Mouse (Mus musculus): ENCODE results near the gene Fam151a.
"Not testable (repeated sequence)": the region's sequence is repeated elsewhere in the genome, so short reads cannot be mapped to it uniquely, and the experiment has no call there.

Gene Fam151a

DNA sequence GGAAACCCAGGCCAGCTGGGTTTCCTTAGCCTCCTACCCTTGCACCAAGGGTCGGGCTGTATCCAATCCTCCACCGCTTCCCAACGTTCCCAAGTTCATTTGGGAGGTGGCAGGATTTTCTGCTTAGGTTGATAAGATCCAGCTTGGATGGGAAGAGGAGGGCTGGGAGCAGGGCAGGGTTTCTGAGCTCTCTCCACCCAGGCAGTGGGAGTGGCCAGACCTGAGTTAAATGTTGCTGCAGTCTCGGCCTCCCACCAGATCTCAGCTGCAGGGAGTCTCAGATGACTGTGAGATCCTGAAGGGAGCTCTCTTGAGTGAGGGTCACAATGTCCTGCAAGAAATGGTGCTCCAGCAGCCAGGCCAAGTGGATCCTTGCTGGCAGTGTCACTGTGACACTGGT, at the start of gene Fam151a:
TSS of gene Fam151a (plus strand) at position 254 of the 400 bp plus-strand sequence.
- peak; percentile 67 to 79 for DNase-seq

DNA sequence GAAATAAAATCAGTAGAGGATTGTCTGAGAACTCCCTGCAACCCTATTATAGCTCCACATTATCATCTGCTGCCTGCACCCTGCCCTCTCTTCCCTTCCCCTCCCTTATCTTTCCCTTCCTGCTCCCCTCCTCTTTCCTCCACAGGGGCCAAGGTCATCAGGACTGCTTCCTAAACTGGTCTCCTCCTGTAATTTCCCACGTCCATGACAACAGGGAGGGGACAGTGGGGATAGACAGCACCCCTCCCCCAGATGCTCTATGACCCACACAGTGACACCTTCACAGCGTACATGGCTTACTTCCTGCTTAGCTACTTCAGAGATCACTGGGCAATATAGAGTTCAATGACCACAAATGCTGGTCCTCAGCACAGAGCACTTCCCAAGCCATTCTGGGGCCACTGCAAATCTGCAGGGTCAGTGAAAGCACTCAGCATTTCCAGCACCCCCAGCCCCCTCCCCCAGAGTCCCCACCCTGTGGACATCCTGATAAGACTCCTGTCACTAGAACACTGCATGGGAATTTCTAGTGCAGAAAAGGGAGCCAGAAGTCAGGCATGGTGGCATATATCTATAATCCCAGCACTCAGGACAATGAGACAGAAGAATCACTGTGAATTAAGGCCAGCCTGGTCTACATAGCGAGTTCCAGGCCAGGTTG, 44.9 kb upstream of the Fam151a start:
- no peak for DNase-seq

DNA sequence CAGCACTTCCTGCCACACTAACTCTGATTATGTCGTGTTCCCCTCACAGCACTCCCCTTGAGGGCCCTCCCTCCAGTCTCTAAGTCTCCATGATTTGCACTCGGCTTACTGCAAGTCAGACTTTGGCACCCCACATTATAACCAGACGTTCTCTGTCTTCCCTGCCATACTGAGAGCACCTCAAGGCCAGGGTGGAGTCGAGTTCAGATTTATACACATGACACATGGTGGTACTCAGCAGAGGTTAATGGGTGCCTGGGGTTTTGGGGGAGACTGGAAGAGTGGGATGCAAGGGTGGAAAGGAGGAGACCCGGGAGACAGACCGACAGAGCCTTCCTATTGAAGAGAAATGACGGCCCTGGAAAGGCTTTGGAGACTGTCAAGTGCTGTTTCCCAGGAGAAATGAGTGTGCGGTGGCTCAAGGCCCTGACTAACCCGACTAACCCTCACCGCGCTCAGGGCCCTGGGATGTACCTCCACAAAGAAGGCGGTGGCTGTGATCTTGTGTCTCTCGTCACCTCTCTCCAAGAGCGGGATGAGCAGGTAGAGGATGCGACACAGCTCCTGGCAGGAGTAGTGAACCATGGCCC, 39.8 kb upstream of the Fam151a start:
- DNase-seq, result no peak

DNA sequence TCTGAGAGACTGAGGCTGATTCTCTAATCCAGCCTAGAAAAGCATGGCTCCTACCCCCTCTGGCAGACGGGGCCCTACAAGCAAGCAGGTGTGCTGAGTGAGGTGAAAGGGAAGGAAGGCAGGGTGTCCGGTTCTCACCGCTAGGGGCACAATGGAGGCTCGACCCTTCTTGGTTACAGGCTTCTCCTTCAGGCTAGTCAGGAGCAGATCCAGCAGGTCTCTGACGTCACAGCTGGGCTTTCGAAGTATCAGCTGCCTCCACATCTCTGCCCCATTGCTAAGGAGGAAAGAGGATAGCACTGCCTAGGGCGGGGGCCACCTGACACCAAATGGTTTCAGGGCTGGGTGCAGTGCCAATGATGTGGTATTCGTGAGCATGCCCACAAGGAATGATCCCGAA, 33.7 kb upstream of the Fam151a start:
- DNase-seq, result peak; percentile 69 to 77

DNA sequence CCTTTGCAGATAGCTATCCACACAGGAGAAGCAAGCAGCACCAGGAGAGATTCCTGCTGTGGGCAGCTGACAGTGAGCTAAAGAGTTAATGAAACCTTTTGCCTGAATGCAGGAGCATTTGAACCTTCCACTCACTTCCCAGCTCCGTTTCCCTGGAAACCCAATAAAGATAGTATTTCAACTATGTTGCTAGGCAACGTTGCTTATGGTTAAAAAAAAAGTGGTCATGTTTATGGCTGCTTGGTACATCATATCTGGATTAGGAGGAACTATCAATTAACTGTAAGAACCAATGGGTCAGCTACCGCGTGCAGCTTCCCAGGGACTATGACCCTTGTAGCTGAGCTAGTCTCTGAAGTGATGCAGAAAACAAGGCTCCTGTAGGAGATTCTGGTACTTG, 32.9 kb upstream of the Fam151a start:
- DNase-seq, result no peak

DNA sequence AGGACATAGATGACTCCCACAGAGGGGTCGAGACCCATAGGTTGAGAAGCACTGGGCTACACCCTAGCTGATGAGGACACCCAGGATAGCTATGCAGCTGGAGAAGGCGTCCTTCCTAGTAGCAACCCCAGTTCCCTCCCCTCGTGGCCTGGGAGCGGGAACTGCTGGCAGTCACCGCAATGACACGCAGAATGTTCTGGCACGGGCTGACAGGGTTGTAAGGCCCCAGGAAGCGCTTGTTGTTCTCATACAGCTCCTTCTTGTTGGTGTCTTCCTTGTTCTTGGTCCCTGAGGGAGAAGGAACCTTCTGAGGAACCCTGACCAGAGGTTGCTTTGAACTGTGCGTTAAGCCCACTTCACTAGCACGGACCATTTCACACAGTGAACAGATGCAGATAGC, 29.7 kb upstream of the Fam151a start:
- no peak for DNase-seq

DNA sequence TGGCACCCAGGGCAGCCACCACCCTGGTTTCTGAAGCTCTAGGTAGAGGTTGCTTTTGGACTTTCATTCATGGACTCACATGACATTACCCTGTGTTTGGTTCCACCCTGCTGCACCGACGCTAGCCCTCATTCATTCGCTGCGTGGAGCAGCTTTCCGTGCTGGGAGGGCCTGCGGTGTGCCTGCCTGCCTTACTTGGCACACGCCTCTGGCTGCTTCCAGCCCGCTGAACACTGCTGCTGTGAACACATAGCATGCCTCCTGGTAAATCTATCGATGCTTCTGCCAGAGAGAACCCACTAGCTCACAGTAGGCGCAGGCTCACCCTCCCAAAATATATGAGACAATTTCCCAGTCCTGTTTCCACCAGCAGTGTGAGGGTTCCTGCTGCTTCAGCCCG, 29.3 kb upstream of the Fam151a start:
- peak; percentile 31 to 52 for DNase-seq

DNA sequence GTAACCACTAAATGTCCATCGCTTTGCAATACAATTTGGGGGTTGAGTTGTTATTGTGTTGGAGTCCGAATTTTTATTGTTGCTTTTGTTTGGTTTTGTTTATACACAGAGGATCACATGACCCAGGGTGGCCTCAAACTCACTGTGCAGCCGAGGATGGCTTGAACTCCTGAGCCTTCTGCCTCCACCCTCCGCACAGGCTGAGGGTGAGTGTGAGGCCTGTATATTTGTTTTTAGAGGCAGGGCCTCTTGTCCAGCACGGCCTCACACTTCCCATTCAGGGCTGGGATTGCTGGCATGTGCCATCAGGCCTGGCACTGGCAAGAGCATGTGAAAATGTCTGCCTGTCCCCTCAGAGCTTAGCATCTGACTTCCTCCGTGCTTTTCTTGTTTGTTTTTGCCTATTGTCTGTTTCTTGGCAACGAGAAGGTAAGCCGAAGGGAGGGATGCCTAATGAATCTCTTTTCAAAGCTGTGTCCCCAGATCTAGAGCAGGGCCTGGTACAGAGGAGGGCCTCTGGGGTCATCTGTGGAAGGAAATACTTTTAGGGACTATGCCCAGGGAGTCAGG, 28.5 kb upstream of the Fam151a start:
- no peak for DNase-seq

DNA sequence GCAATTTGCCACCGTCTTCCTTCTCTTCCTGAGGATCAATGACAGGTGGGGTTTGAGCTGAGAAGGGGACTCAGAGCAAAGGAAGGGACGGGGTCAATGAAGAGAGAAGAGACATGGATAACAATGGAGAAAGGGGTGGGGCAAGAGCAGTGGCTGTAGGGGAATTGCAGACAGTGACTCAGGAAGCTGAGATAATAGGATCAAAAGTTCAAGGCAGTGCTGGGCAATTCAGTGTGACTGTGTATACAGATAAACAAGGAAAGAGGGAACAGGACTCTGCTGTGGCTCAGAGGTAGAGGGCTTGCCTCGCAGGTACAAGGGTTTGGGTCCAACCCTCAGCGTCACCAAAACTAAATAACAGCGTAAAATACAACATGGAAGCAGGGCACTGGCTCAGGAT, 25.7 kb upstream of the Fam151a start:
- DNase-seq, result no peak

DNA sequence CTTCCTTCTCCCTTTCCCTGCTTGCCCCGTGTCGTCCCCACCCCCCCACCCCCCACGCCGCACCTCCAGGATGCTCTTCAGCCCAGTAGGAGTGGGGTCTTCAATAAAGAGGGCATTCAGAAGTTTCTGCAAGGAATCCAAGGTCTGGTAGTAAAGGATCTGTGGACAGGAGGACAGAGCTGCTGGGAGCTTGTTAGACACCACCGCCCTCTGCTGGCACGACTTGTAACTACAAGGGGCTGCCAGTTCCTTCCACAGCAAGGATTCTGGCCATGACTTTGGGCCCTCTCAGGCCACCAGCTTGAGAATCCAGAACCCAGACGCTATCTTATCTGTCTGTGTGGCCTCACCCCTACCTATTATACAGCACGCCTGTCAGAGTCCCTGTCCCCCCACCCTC, 25.3 kb upstream of the Fam151a start:
- peak; percentile 91 to 93 for DNase-seq

DNA sequence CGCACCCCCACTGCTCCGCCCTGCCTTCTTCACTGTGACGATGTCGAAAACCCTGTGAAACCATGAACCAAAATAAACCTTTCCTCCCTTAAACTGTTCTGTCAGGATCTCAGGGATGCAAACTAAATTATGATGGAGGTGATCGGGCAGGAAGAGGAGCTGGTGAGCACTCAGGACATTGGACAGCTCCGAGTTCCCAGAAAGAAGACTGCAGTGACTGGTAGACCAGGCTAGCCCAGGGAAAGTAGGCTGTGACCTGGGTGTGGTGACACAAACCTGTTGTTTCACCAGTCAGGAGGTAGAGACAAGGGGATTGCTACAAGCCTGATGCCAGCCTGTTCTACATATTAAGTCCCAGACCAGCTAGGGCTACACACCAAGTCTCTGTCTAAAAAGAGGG, 20.1 kb upstream of the Fam151a start:
- DNase-seq, result no peak

DNA sequence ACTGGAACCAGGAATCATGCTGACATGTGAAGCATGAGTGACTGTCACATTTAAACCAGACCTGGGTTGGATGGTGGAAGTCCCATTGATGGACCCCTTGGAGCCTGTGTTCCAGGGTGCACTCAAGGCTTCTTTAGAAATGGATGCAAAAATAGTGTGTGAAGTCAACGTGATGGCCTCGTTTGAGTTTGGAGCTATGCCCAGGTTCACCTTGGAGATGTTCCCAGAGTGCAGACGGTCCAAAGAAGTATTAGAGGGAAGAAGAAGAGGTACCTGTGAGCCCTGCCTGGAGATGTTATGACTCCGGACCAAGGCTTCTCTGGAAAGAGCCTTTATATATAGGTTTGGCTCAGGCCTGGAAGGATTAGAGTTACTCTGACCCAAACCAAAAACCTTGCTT, 13.1 kb upstream of the Fam151a start:
- no peak for DNase-seq

DNA sequence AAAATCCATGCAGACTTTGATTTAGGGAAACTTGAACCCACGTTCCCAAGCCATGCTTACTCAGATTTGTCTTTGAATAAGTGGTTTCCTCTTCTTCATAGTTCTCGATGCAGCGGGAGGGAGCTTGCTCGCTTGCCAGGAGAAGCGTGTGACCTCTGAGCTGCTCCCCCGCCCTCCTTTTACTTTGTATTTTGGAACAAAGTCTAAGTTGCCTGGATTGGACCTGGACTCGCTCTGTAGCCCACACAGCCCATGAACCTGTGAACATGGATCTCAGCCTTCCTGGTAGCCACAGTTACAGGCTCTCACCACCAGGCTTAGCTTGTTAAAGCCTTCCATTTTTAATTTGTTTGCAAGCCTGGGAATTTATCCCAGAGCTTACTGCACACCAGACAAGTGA, 2.9 kb upstream of the Fam151a start, which contains the start of gene Mroh7:
TSS of gene Mroh7 (minus strand) at position 112 of the 400 bp plus-strand sequence.
- peak; percentile 26 to 61 for DNase-seq

DNA sequence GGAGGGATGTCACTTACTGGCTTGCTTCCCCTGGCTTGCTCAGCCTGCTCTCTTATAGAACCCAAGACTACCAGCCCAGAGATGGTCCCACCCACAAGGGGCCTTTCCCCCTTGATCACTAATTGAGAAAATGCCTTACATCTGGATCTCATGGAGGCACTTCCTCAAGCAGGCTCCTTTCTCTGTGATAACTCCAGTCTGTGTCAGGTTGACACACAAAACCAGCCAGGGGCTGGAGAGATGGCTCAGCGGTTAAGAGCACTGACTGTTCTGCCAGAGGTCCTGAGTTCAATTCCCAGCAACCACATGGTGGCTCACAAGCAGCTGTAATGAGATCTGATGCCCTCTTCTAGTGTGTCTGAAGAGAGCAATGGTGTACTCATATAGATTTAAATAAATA, 3.2 kb downstream of the Fam151a start:
- DNase-seq, result not testable (repeated sequence)

DNA sequence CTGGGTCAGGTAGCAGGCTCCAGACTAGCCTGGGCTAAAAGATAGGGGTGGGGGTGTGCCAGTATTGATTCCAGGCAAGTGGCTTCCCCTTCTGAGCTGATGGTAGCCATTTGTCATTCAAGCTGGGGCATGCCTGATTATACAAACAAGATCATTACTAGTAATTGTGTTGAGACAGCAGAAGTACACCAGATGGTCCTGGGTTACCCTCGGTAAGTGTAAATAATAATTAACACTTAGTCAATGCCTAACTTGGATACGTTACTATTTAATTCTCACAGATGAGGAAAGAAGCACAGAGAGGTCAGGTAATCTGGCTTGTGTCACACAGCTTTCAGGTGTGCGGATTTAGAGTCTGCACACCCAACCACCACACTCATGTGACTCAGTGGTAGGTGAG, 4.2 kb downstream of the Fam151a start:
- DNase-seq, result no peak

DNA sequence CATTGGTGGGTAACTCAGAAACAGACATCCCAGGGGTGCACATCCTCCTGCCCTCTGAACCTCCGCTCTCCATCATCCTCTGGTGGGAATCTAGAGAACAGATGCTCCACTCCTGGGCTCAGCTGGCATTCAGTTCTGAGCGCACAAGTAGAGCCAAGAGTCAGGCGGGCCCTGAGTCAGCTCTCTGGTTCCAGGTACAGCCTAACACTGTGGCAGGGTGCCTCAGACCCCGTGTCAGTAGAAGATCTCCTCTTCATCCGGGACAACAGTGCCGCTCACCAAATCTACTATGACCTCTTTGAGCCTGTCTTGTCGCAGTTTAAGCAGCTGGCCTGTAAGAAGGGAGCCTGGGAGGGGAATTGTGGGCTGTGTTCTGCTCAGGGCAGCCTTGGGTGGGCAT, 12.2 kb downstream of the Fam151a start:
- DNase-seq, result no peak

DNA sequence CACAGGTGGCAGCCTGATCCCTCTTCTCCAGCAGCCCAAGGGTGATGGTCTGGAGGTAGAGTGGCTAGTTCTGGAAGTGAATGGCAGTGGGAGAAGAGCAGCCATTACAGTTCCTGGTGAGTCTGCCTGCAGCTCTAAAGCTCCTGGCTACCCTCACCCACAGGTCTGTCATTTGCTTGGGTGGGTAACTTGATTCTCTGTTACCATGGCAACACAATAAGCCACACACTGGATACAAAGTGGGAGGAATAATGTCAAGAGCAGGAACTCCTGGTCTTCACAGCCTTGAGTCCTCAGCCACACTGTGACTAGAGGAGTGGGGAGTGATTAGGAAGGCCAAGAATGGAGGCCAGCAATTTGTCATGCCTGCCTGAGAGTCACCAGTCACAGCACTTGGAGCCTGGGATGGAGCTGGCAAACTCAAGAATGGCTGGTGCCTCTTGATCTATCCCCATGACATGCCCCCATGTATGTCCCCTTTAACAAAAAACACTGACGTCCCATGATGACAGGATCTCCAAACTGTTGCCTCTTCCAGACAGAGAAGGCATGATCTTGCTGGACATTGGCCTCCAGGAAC, 13.4 kb downstream of the Fam151a start:
- DNase-seq, result no peak

DNA sequence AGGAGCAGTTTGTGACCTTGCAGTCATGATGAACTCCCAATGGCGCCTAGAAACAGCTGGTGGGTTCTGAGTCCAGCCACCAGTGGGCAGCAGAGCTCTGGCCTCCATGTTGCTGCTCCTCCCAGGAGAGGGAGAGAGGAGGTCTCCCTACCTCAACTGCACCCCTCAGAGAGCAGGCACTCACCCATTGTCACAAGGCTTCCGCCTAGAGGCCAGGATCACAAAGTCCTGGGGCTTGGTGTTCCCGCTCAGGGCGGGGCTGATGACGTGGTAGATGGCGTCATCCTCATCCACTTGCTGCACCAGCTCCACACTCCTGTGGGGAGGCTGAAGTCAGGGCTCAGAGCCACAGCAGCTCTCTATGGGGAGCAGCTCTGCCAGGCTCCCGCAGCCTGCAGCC, 16.0 kb downstream of the Fam151a start:
- DNase-seq, result peak; percentile 81 to 87

DNA sequence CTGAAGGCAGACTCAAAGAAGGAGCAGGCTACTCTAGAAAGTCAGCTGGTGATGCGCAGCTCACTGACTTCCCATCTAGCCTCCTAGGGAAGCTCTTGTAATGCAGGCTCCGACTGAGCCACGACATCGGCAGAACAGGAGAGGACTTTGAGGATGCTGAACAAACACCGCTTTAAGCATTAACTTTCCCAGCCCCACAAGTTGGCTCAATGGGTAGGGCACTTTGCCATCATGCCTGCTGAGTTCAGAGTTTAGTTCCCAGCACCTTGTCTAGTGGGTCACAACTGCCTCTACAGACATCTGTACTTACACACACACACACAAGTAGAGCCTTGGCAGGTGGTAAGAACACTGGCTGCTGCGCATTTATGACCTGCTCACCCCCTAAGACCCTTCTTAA, 18.0 kb downstream of the Fam151a start:
- no peak for DNase-seq

DNA sequence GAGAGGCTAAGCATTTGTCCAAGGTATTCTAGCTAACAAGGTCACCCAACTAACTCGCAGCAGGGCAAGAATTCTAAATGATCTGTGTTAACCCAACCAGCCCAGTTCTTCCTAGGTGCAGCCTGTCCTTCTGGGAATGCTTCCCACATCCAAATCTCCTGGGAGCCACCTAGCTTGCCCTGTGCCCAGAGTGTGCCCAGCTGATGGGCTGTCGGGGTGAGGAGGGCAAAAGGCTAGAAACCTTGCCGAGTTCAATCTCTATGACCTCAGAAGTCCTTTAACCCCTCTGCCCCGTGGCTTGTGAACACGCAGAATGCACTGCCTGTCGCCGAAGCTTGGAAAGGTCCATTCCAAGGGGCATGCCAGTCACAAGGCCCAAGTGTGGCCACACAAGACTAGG, 30.5 kb downstream of the Fam151a start:
- no peak for DNase-seq

DNA sequence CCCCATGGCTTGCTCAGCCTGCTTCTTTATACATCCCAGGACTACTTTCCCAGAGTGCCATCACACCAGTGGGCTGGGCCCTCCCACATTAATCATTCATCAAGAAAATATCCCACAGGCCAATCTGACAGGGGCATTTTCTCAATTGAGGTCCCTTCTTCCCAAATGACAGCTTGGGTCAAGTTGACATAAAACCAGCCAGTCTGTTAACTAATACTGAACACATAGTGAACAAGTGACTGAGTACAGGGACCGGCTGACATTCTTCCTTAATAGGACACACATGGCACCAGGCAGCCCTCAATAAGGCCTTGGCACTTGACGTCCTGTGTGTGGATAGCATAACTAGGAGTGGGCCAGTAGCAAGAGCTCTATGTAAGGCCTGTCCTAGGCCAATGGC, 35.6 kb downstream of the Fam151a start:
- DNase-seq, result no peak

DNA sequence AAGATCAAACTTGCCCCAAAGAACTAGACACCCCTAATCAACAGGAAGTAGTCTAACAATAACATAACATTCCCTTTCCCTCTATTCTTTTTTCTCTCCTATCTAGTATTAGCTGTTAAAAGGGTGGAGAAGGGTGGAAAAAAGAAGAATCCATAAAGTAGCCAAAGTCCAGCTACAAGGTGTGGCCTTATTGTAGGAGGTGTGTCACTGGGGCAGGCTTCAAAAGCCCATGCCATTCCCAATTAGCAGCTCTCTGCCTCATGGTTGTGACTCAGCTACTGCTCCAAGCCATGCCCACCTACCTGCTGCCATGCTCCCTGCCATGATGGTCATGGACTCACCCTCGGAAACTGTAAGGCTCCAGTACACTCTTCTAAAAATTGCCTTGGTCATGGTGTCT, 38.9 kb downstream of the Fam151a start:
- DNase-seq, result no peak

DNA sequence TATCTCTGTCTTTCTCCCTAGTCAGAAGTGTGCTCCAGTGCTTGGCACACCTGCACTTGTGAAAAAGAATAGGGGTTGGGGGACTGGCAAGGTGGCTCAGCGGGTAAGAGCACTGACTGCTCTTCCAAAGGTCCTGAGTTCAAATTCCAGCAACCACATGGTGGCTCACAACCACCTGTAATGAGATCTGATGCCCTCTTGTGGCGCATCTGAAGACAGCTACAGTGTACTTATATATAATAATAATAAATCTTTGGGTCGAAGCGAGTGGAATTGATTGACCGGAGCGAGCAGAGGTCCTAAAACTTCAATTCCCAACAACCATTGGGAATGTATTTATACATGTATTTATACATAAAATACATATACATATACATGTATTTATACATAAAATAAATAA, 42.1 kb downstream of the Fam151a start:
- DNase-seq, result not testable (repeated sequence)

DNA sequence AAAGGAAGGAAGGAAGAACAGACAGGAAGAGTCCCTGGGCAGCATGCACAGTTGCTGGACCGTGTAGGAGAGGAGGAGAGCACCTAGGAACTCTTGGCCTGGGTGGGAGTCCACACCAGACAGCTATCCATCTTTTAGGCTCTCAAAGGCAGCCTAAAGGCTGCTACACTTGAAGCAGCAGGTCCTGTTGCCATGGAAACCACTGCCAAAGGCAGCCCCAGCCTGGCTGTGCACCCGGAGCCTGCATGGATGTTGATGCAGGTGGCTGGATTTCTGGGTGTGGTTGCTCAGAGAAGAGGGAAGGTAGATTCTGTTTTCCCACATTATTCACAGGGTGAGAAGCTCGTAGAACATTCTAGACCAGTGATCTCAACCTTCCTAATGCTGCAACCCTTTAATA, 43.3 kb downstream of the Fam151a start:
- peak in 1 of 2 experiments; percentile 42 for DNase-seq

Data from kidney, postnatal 4 days (tissue).